Mouse (Mus musculus): ENCODE measurements around the gene Prc1.

DNA sequence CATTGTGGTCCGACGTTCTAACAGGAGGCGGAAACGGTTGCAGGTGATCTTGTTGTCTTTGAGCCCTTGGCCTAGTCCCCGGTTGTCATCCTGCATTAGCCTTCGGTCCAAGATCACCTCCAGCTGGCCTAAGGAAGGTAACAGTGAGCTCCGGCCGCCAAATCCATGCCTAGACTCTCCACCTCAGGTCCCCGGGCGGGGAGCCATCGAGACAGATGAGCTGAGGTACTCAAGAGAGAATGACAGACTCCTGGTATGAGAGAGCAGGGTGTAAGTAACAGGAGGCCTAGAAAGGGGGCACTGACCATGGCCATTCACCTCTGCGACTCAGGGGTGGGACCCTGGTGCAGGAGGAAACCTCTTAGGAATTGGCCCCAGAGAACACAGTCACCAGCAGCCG lies 62.1 kb downstream of the Prc1 start:
- TF ChIP-seq POLR2A (IDR thresholded peaks at IDR 0.05; ENCODE audit: control insufficient read depth, low read depth, low read length), result no peak
- TF ChIP-seq CTCF (IDR thresholded peaks at IDR 0.05; ENCODE audit: control insufficient read depth, insufficient read depth, insufficient replicate concordance, low read depth, low read length), result no peak

Measured in testis, adult 2 months (tissue).